Mouse (Mus musculus) kidney, embryonic 15.5 days (tissue): Measurements from ENCODE around the gene Chd3. TPM values are rescaled to one million over a fixed set of nuclear protein-coding genes. Genes with fewer than 3 reads are reported as not detected.
A peak's percentile ranks its signal among the peaks of the same experiment; 100 is the strongest.
"Not testable (repeated sequence)": the region's sequence is repeated elsewhere in the genome, so short reads cannot be mapped to it uniquely, and the experiment has no call there.

Experiments used
- ATAC-seq: fragments of 200-750 bp; cut with Nextera tagmentation; replicated peaks from 2 replicates; pipeline ENCODE4 v1.8.0; 2017; ENCODE audit warnings: moderate TSS enrichment; ENCODE audit not compliant: low FRiP score
- H3K27ac ChIP-seq: fragments of 300-500 bp; sonication (generic); 2 replicates; pipeline ENCODE4 v1.5.1; 2015; ENCODE audit warnings: mild to moderate bottlenecking, inconsistent platforms
- H3K27me3 ChIP-seq: fragments of 300-500 bp; sonication (generic); 2 replicates; pipeline ENCODE4 v1.6.1; 2015; ENCODE audit warnings: inconsistent platforms
- H3K36me3 ChIP-seq: fragments of 300-500 bp; sonication (generic); 2 replicates; pipeline ENCODE4 v1.6.1; 2015; ENCODE audit warnings: inconsistent platforms
- H3K4me1 ChIP-seq: fragments of 300-500 bp; sonication (generic); 2 replicates; pipeline ENCODE4 v1.6.1; 2015; ENCODE audit warnings: inconsistent platforms
- H3K4me2 ChIP-seq: fragments of 300-500 bp; sonication (generic); 2 replicates; pipeline ENCODE4 v1.6.1; 2015; ENCODE audit warnings: moderate library complexity, mild to moderate bottlenecking, inconsistent platforms
- H3K4me3 ChIP-seq: fragments of 300-500 bp; sonication (generic); replicated peaks from 2 replicates; pipeline ENCODE4 v1.5.1; 2015; ENCODE audit warnings: mild to moderate bottlenecking, inconsistent platforms
- H3K9ac ChIP-seq: fragments of 300-500 bp; sonication (generic); 2 replicates; pipeline ENCODE4 v1.6.1; 2015; ENCODE audit warnings: mild to moderate bottlenecking, inconsistent platforms
- H3K9me3 ChIP-seq: fragments of 300-500 bp; sonication (generic); replicated peaks from 2 replicates; pipeline ENCODE4 v1.6.1; 2016; ENCODE audit warnings: inconsistent platforms
- WGBS: fragments of 180-500 bp; shearing (Covaris S2); methylation state at CpG from one replicate; pipeline ENCODE4 v1.1.7; 2015; ENCODE audit warnings: mixed read lengths; 5-methylcytosine and 5-hydroxymethylcytosine counted together
- polyA plus RNA-seq: library from polyadenylated mRNA; unstranded; fragments of >200 nt; fragmentation: Nextera tagmentation; extraction: Ambion mirVana; gene quantifications from 2 replicates; pipeline ENCODE4 v1.2.1, GENCODE M21; 2015

The Chd3 gene
- polyA plus RNA-seq, 1 experiment from 2014 or later, result 62.8 TPM

DNA sequence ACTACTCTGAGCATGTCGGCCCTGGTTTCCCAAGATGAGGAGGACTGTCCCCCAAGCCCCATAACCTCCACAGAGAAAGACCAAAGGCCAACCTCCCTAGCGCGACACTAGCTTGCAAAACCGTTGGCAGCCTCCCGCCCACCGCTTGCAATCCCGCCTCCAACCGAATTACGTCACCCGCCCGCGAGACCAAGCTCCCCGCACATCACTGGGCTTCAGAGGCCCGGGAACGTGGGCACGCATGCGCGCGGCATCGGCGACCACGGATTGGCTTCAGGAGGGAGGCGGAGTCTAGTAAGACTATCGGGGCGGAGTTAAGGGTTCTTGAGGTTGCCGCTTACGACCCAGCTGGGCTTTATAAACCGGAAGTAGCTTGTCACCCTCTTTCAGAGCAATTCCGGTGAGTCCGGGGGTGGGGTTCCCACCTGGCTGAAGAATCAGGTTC is 45.5 kb downstream of the Chd3 start, which contains the start of the genes Cntrob and Trappc1:
TSS of gene Cntrob (minus strand) at position 109 of the 445 bp plus-strand sequence.
TSS of gene Trappc1 (plus strand) at position 314 of the 445 bp plus-strand sequence.
- Histone ChIP-seq H3K4me2 (peak within 1 kb of the TSS; percentile 87), H3K9me3 (no peaks in the 10 kb centered on the region), H3K36me3 (peaks cover 22% of the 10 kb centered on the region), H3K4me1 (peaks cover 52% of the 10 kb centered on the region), H3K9ac (peak within 1 kb of the TSS; percentile 87), H3K27me3 (peaks cover 20% of the 10 kb centered on the region), H3K27ac (peak within 1 kb of the TSS; percentile 93), H3K4me3 (peak within 1 kb of the TSS; percentile 70)
- WGBS, result under 1% methylated on average over 30 of the region's 30 CpGs
- ATAC-seq, result peak; percentile 91

- H3K4me1 ChIP-seq, result peaks cover 52% of the 10 kb centered on the region
- peak overlapping the region; percentile 87 for H3K9ac ChIP-seq
- WGBS, result 18% methylated on average over 18 of the region's 18 CpGs
Measured at GRCm38 (mm10) chr11:69322693-69323471, 46.3 kb downstream of the Chd3 start.

GRCm38 (mm10) chr11:69322010-69322409 is 47.2 kb downstream of the Chd3 start:
- peak overlapping the region; percentile 70 for H3K4me3 ChIP-seq

More at GRCm38 (mm10) chr11:69322693-69323471, 46.3 kb downstream of the Chd3 start:
- peaks cover 30% of the 10 kb centered on the region for H3K36me3 ChIP-seq
- no peak for ATAC-seq
- H3K27ac ChIP-seq, result peak overlapping the region; percentile 93
- peak overlapping the region; percentile 87 for H3K4me2 ChIP-seq
- peaks cover 15% of the 10 kb centered on the region; the same call in 1 of the 2 replicates for H3K27me3 ChIP-seq
- no peaks in the 10 kb centered on the region for H3K9me3 ChIP-seq
- peak overlapping the region; percentile 70 for H3K4me3 ChIP-seq

GRCm38 (mm10) chr11:69321580-69321979 is 47.6 kb downstream of the Chd3 start:
- H3K27me3 ChIP-seq, result peaks cover 2% of the 10 kb centered on the region; the same call in 1 of the 2 replicates
- no peak for ATAC-seq
- H3K36me3 ChIP-seq, result peaks cover 43% of the 10 kb centered on the region
- H3K9ac ChIP-seq, result peak overlapping the region; percentile 87; the same call in 1 of the 2 replicates
- H3K4me3 ChIP-seq, result no peak overlapping the region; the same call in 1 of the 2 replicates
- H3K4me1 ChIP-seq, result peaks cover 41% of the 10 kb centered on the region
- WGBS, result 93% methylated on average over 6 of the region's 6 CpGs
- H3K27ac ChIP-seq, result no peak overlapping the region
- H3K9me3 ChIP-seq, result no peaks in the 10 kb centered on the region
- H3K4me2 ChIP-seq, result no peak overlapping the region

More at GRCm38 (mm10) chr11:69322010-69322409, 47.2 kb downstream of the Chd3 start:
- Histone ChIP-seq H3K9me3 (no peaks in the 10 kb centered on the region), H3K9ac (peak overlapping the region; percentile 87; the same call in 1 of the 2 replicates), H3K4me2 (peak overlapping the region; percentile 87), H3K4me1 (peaks cover 46% of the 10 kb centered on the region), H3K36me3 (peaks cover 39% of the 10 kb centered on the region), H3K27ac (0 out of 2 replicates have a peak overlapping the region, but pooled peaks have one; percentile 93), H3K27me3 (peaks cover 6% of the 10 kb centered on the region; the same call in 1 of the 2 replicates)
- no peak for ATAC-seq
- 78% methylated on average over 6 of the region's 6 CpGs for WGBS

DNA sequence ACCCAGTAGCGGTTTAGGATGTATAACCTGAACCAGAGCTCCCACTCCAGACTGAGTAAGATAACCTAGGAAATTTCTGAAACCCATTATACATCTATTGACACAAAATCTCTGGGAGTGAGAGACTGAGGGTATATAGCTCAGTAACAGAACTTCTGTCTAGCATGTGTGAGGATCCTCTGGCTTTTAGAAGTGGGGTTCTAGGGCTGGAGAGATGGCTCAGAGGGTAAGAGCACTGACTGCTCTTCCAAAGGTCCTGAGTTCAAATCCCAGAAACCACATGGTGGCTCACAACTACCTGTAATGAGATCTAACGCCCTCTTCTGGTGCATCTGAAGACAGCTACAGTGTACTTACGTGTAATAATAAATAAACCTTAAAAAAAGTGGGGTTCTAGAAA is 51.2 kb downstream of the Chd3 start:
- peaks cover 70% of the 10 kb centered on the region for H3K36me3 ChIP-seq
- H3K4me3 ChIP-seq, H3K4me2 ChIP-seq: not testable (repeated sequence)

GRCm38 (mm10) chr11:69316361-69316760 is 52.8 kb downstream of the Chd3 start:
- peaks cover 84% of the 10 kb centered on the region for H3K36me3 ChIP-seq
- no peak overlapping the region for H3K27ac ChIP-seq
- ATAC-seq, result no peak

More for the DNA sequence above, 51.2 kb downstream of the Chd3 start:
- ATAC-seq, H3K27ac ChIP-seq, H3K9ac ChIP-seq, H3K27me3 ChIP-seq, H3K9me3 ChIP-seq: not testable (repeated sequence)
- 87% methylated on average over 3 of the region's 3 CpGs for WGBS
- peaks cover 15% of the 10 kb centered on the region for H3K4me1 ChIP-seq

GRCm38 (mm10) chr11:69311266-69311665 is 57.9 kb downstream of the Chd3 start:
- Histone ChIP-seq H3K9ac (no peak overlapping the region), H3K27ac (no peak overlapping the region), H3K36me3 (peaks cover 91% of the 10 kb centered on the region), H3K4me3 (no peak overlapping the region), H3K4me2 (no peak overlapping the region), H3K4me1 (no peaks in the 10 kb centered on the region), H3K9me3 (no peaks in the 10 kb centered on the region), H3K27me3 (no peaks in the 10 kb centered on the region)
- no peak for ATAC-seq
- 76% methylated on average over 7 of the region's 7 CpGs for WGBS

More at GRCm38 (mm10) chr11:69316361-69316760, 52.8 kb downstream of the Chd3 start:
- Histone ChIP-seq H3K9me3 (no peaks in the 10 kb centered on the region), H3K27me3 (no peaks in the 10 kb centered on the region), H3K9ac (no peak overlapping the region), H3K4me3 (no peak overlapping the region), H3K4me2 (no peak overlapping the region), H3K4me1 (no peaks in the 10 kb centered on the region)
- WGBS, result 96% methylated on average over 6 of the region's 6 CpGs

GRCm38 (mm10) chr11:69306039-69306438 is 63.2 kb downstream of the Chd3 start:
- Histone ChIP-seq H3K4me1 (no peaks in the 10 kb centered on the region), H3K4me3 (no peak overlapping the region), H3K9ac (no peak overlapping the region), H3K27me3 (no peaks in the 10 kb centered on the region), H3K9me3 (no peaks in the 10 kb centered on the region), H3K4me2 (no peak overlapping the region), H3K27ac (no peak overlapping the region), H3K36me3 (peaks cover 96% of the 10 kb centered on the region)
- 90% methylated on average over 2 of the region's 2 CpGs for WGBS
- ATAC-seq, result no peak

DNA sequence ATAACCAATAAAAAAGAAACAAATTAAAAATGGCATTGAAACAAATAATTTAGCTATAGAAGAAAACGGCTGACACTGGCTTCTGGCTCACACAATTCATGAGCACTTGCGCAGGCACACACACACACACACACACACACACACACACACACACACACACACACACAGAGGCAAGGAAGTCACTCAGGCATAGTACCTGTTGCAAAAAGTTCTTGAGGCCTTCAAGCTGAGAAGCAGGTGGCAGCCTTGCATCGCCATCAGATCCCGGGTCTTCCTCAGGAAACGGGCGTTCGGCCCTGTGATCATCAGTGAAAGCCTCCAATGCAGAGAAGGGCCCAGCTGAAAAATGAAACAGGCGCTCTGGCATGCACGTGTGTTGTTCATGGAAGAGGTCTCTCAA is 63.9 kb downstream of the Chd3 start:
- peaks cover 91% of the 10 kb centered on the region for H3K36me3 ChIP-seq
- H3K9ac ChIP-seq, result no peak overlapping the region
- 80% methylated on average over 9 of the region's 9 CpGs for WGBS

DNA sequence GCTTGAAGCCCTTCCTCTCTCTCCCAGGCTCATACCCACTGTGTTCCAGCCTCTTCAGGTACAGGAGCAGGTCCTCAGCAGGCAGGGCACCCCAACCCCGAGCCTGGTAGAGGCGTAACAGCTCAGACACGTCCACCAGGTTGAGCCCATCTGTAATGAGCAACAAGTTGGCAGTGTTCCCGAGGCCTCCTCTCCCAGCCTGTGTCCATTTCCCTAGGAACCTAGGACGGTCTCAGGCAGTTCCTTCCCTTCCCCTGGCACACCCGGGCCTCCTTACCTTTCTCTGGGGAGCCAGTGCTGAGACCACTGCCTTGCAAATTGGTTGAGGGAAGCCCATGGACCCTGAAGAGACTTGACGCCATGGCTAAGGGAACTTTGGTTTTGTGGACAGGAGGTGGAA is 66.4 kb downstream of the Chd3 start:
- WGBS, result 87% methylated on average over 7 of the region's 7 CpGs
- Histone ChIP-seq H3K4me1 (no peaks in the 10 kb centered on the region), H3K9ac (no peak overlapping the region), H3K4me3 (no peak overlapping the region), H3K36me3 (peaks cover 89% of the 10 kb centered on the region), H3K9me3 (no peaks in the 10 kb centered on the region), H3K27me3 (no peaks in the 10 kb centered on the region), H3K27ac (no peak overlapping the region), H3K4me2 (no peak overlapping the region)
- no peak for ATAC-seq

More for the DNA sequence above, 63.9 kb downstream of the Chd3 start:
- no peaks in the 10 kb centered on the region for H3K27me3 ChIP-seq
- H3K9me3 ChIP-seq, result no peaks in the 10 kb centered on the region
- no peak for ATAC-seq
- no peaks in the 10 kb centered on the region for H3K4me1 ChIP-seq
- no peak overlapping the region for H3K4me2 ChIP-seq
- H3K27ac ChIP-seq, result no peak overlapping the region
- H3K4me3 ChIP-seq, result no peak overlapping the region

DNA sequence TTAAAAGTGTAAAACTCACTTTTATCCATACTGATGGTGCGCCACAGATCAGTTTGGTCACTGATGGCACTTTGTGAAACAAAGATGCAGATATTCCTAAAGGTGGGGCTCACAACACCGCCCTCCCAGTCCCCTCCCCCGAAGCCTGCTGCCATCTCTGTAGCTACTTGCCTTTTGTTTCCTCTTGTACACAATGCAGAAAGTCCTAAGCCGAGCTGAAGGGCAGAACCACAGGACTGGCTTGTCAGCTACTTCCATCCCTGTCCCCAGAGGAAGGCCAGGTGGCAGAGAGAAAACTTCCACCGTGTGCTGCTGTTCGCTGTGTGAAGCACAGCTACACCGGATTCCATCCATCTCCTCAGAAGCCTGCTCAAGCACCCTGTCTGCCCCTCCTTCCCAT is 71.0 kb downstream of the Chd3 start:
- Histone ChIP-seq H3K9ac (no peak overlapping the region), H3K27ac (no peak overlapping the region), H3K36me3 (peaks cover 51% of the 10 kb centered on the region), H3K4me3 (no peak overlapping the region), H3K4me1 (no peaks in the 10 kb centered on the region), H3K4me2 (no peak overlapping the region), H3K27me3 (no peaks in the 10 kb centered on the region), H3K9me3 (no peaks in the 10 kb centered on the region)
- ATAC-seq, result no peak
- 81% methylated on average over 7 of the region's 7 CpGs for WGBS

- H3K27me3 ChIP-seq, result no peaks in the 10 kb centered on the region
- WGBS, result 95% methylated on average over 2 of the region's 2 CpGs
Measured at GRCm38 (mm10) chr11:69297799-69298198, 71.4 kb downstream of the Chd3 start.

More at GRCm38 (mm10) chr11:69297799-69298198, 71.4 kb downstream of the Chd3 start:
- no peak overlapping the region for H3K4me2 ChIP-seq
- no peak overlapping the region for H3K4me3 ChIP-seq
- no peak overlapping the region for H3K27ac ChIP-seq
- no peak for ATAC-seq
- H3K4me1 ChIP-seq, result no peaks in the 10 kb centered on the region
- no peak overlapping the region for H3K9ac ChIP-seq
- no peaks in the 10 kb centered on the region for H3K9me3 ChIP-seq
- H3K36me3 ChIP-seq, result peaks cover 47% of the 10 kb centered on the region
